Mouse (Mus musculus) heart, postnatal 10 days (tissue): Measurements from ENCODE around the gene Hectd4. TPM values are rescaled to one million over a fixed set of nuclear protein-coding genes. Genes with fewer than 3 reads are reported as not detected.
A peak's percentile ranks its signal among the peaks of the same experiment; 100 is the strongest.

Experiments
- DNase-seq, 2 experiments: peaks; one replicate each; pipeline ENCODE4 v3.0.0; 2021
- intact Hi-C: fragments of 180-260 bp; cut with DNase I; formaldehyde crosslinking; loops from one replicate; pipeline ENCODE4 v1.15.1; 2025
- total RNA-seq, 2 experiments: library from RNA; stranded (reverse); gene quantifications; 2 replicates each; pipeline ENCODE4 v1.2.3; 2021

Hectd4 gene
- total RNA-seq, 2 experiments from 2014 or later, result 24.0 to 24.4 TPM

GRCm38 (mm10) chr5:121386120-121386909, 166.3 kb downstream of the Hectd4 start:
- DNase-seq, result peak in 1 of 2 experiments; percentile 22
- intact Hi-C loops, result no loop called here

GRCm38 (mm10) chr5:121387126-121387525, 167.1 kb downstream of the Hectd4 start:
- intact Hi-C loops, result no loop called here
- peak; percentile 44 to 68 for DNase-seq

- DNase-seq, result no peak
- intact Hi-C loops, result no loop called here
Measured at GRCm38 (mm10) chr5:121389106-121389505, 169.1 kb downstream of the Hectd4 start.

GRCm38 (mm10) chr5:121389691-121390090, 169.7 kb downstream of the Hectd4 start:
- intact Hi-C loops, result loop anchor here (5.0 kb wide), 1 partner anchor 172 kb away; no protein-coding TSS in a partner anchor
- DNase-seq, result no peak

- peak; percentile 49 to 68 for DNase-seq
- intact Hi-C loops, result loop anchor here (5.0 kb wide), 1 partner anchor 176 kb away; no protein-coding TSS in a partner anchor
Measured at GRCm38 (mm10) chr5:121392667-121393380, 172.8 kb downstream of the Hectd4 start.

- no peak for DNase-seq
- intact Hi-C loops, result loop anchor here (5.0 kb wide), 1 partner anchor 176 kb away; no protein-coding TSS in a partner anchor
Measured at GRCm38 (mm10) chr5:121393402-121393801, 173.4 kb downstream of the Hectd4 start.

GRCm38 (mm10) chr5:121395621-121396020, 175.6 kb downstream of the Hectd4 start:
- DNase-seq, result no peak
- intact Hi-C loops, result loop anchor here (5.0 kb wide), 1 partner anchor 82 kb away; no protein-coding TSS in a partner anchor

GRCm38 (mm10) chr5:121397187-121398145, 177.4 kb downstream of the Hectd4 start, which contains the start of gene Naa25:
Naa25 (plus strand) TSS chr5:121397936.
- DNase-seq, result peak; percentile 96 to 97
- intact Hi-C loops, result loop anchor here (5.0 kb wide), 1 partner anchor 80 kb away; no protein-coding TSS in a partner anchor

GRCm38 (mm10) chr5:121398146-121398964, 178.3 kb downstream of the Hectd4 start:
- DNase-seq, result no peak
- intact Hi-C loops, result loop anchor here (5.0 kb wide), 1 partner anchor 79 kb away; no protein-coding TSS in a partner anchor

- DNase-seq, result no peak
- intact Hi-C loops, result loop anchor here (5.0 kb wide), 1 partner anchor 78 kb away; no protein-coding TSS in a partner anchor
Measured at GRCm38 (mm10) chr5:121398965-121399462, 179.0 kb downstream of the Hectd4 start.

GRCm38 (mm10) chr5:121399540-121399939, 179.5 kb downstream of the Hectd4 start:
- intact Hi-C loops, result loop anchor here (5.0 kb wide), 1 partner anchor 78 kb away; no protein-coding TSS in a partner anchor
- DNase-seq, result no peak

GRCm38 (mm10) chr5:121400064-121400463, 180.0 kb downstream of the Hectd4 start:
- intact Hi-C loops, result no loop called here
- no peak for DNase-seq

GRCm38 (mm10) chr5:121400849-121401248, 180.8 kb downstream of the Hectd4 start:
- intact Hi-C loops, result no loop called here
- no peak for DNase-seq

- intact Hi-C loops, result no loop called here
- DNase-seq, result no peak
Measured at GRCm38 (mm10) chr5:121407856-121408255, 187.8 kb downstream of the Hectd4 start.

GRCm38 (mm10) chr5:121410975-121411374, 191.0 kb downstream of the Hectd4 start:
- DNase-seq, result no peak
- intact Hi-C loops, result no loop called here
